Mouse (Mus musculus) heart, embryonic 10.5 days (tissue): Measurements from ENCODE around the gene Rab31. TPM values are rescaled to one million over a fixed set of nuclear protein-coding genes. Genes with fewer than 3 reads are reported as not detected.

Experiments
- DNase-seq: peaks from one replicate; pipeline ENCODE4 v3.0.0-alpha.2; 2017; ENCODE audit warnings: low spot score
- H3K27ac ChIP-seq: fragments of 300-500 bp; sonication (generic); 2 replicates; pipeline ENCODE4 v1.5.1; 2016; ENCODE audit warnings: mild to moderate bottlenecking
- H3K27me3 ChIP-seq: fragments of 300-500 bp; sonication (generic); 2 replicates; pipeline ENCODE4 v1.6.1; 2016; ENCODE audit warnings: mild to moderate bottlenecking; ENCODE audit not compliant: poor library complexity, insufficient read depth, severe bottlenecking
- H3K36me3 ChIP-seq: fragments of 300-500 bp; sonication (generic); 2 replicates; pipeline ENCODE4 v1.6.1; 2016; ENCODE audit warnings: mild to moderate bottlenecking, moderate library complexity
- H3K4me1 ChIP-seq: fragments of 300-500 bp; sonication (generic); 2 replicates; pipeline ENCODE4 v1.6.1; 2016; ENCODE audit warnings: mild to moderate bottlenecking
- H3K4me3 ChIP-seq: fragments of 300-500 bp; sonication (generic); 2 replicates; pipeline ENCODE4 v1.5.1; 2016; ENCODE audit warnings: mild to moderate bottlenecking, moderate library complexity
- H3K9me3 ChIP-seq: fragments of 300-500 bp; sonication (generic); 2 replicates; pipeline ENCODE4 v1.6.1; 2016; ENCODE audit warnings: mild to moderate bottlenecking, moderate library complexity
- WGBS: fragments of 180-500 bp; shearing (Covaris S2); methylation state at CpG from one replicate; pipeline ENCODE4 v1.1.7; 2016; 5-methylcytosine and 5-hydroxymethylcytosine counted together
- polyA plus RNA-seq: library from polyadenylated mRNA; unstranded; fragments of >200 nt; fragmentation: Nextera tagmentation; extraction: Ambion mirVana; gene quantifications from 2 replicates; pipeline ENCODE4 v1.2.1, GENCODE M21; 2016

The Rab31 gene
- polyA plus RNA-seq, 1 experiment from 2014 or later = 35.7 TPM

DNA sequence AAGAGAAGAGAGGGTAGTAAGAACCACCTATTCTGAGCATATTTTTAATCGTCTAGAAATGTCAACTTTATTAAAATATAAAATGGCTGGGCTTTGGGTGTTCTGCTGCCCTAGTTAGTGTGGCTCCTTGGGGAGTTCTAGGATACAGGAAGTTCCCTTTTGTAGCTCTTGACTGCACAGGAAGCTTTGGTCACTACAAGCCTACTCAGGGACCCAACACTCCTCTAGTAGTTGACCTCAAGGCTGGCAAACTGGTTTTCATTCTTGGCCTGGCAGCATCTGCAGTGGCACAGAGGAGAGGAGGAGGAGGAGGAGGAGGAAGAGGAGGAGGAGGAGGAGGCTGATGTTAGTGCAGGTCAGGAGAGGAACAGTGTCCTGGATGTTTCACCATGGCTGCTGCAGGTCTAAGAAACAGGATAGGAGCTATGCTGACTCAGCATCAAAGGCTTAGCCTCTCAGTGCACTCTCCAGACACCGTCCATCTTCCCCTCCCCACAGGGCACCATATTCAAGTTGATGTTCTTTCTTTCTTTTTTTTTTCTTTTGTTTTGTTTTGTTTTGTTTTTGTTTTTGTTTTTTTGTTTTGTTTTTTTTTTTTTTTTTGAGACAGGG, 91.6 kb downstream of the Rab31 start:
- DNase-seq = peak; percentile 25
- WGBS = 83% methylated on average over 2 of the region's 2 CpGs
- Histone ChIP-seq H3K36me3 (no peaks in the 10 kb centered on the region), H3K27me3 (no peaks in the 10 kb centered on the region), H3K27ac (no peak overlapping the region), H3K4me3 (no peak overlapping the region), H3K9me3 (no peaks in the 10 kb centered on the region), H3K4me1 (peaks cover 15% of the 10 kb centered on the region)

DNA sequence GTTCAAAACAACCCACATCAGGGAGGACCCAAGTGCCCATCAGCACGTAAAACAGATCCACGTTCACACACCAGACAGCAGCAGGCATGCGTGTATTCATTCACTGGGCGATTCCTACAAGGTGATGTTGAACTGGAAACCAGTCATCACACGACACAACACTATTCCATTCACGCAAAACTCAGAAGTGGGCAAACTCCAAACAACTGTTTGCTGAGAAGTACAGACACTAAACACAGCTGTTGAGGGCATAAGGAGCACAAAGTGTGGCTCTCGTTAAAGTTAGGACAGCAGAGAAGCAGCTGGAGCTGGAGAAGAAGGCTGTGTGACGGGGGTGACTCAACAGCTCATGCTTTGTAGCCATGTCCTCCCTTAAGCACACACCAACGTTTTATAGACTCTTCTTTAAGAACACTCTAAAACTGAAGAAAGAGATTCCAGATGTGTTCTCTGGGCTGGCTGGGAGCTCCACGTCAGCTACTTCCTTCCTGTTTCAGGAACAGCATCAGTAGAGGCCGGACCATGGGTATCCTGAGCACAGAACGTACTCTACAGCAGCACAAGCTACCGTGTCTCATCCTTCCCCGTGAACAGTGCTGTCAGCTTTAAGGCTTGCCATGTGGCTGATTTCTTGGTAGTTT, 92.6 kb downstream of the Rab31 start:
- no peaks in the 10 kb centered on the region for H3K36me3 ChIP-seq
- peak; percentile 67 for DNase-seq
- no peak overlapping the region for H3K27ac ChIP-seq
- H3K4me3 ChIP-seq = no peak overlapping the region
- H3K4me1 ChIP-seq = peaks cover 21% of the 10 kb centered on the region
- no peaks in the 10 kb centered on the region for H3K9me3 ChIP-seq
- H3K27me3 ChIP-seq = no peaks in the 10 kb centered on the region
- whole genome bisulfite sequencing = 70% methylated on average over 14 of the region's 14 CpGs

- H3K9me3 ChIP-seq = no peaks in the 10 kb centered on the region
- H3K4me1 ChIP-seq = peaks cover 20% of the 10 kb centered on the region
- peaks cover 2% of the 10 kb centered on the region for H3K36me3 ChIP-seq
- no peak for DNase-seq
- no peaks in the 10 kb centered on the region for H3K27me3 ChIP-seq
- no peak overlapping the region for H3K27ac ChIP-seq
- no peak overlapping the region for H3K4me3 ChIP-seq
- whole genome bisulfite sequencing = 84% methylated on average over 1 of the region's 1 CpGs
Observed at GRCm38 (mm10) chr17:65677742-65678141, 94.8 kb downstream of the Rab31 start.

- Histone ChIP-seq H3K4me3 (no peak overlapping the region), H3K27ac (no peak overlapping the region), H3K9me3 (no peaks in the 10 kb centered on the region), H3K36me3 (peaks cover 4% of the 10 kb centered on the region), H3K27me3 (no peaks in the 10 kb centered on the region), H3K4me1 (peaks cover 11% of the 10 kb centered on the region; the same call in 1 of the 2 replicates)
- 91% methylated on average over 8 of the region's 8 CpGs for WGBS
- peak; percentile 68 for DNase-seq
Observed at GRCm38 (mm10) chr17:65676536-65676935, 96.0 kb downstream of the Rab31 start.

GRCm38 (mm10) chr17:65675985-65676384, 96.6 kb downstream of the Rab31 start:
- H3K9me3 ChIP-seq = no peaks in the 10 kb centered on the region
- peak; percentile 5 for DNase-seq
- no peaks in the 10 kb centered on the region for H3K27me3 ChIP-seq
- H3K4me3 ChIP-seq = no peak overlapping the region
- no peak overlapping the region for H3K27ac ChIP-seq
- H3K4me1 ChIP-seq = peaks cover 11% of the 10 kb centered on the region; the same call in 1 of the 2 replicates
- peaks cover 4% of the 10 kb centered on the region for H3K36me3 ChIP-seq
- 89% methylated on average over 3 of the region's 3 CpGs for WGBS

GRCm38 (mm10) chr17:65674710-65675171, 97.8 kb downstream of the Rab31 start:
- no peaks in the 10 kb centered on the region for H3K27me3 ChIP-seq
- H3K9me3 ChIP-seq = no peaks in the 10 kb centered on the region
- H3K4me1 ChIP-seq = peaks cover 11% of the 10 kb centered on the region; the same call in 1 of the 2 replicates
- no peak overlapping the region for H3K27ac ChIP-seq
- no peak overlapping the region for H3K4me3 ChIP-seq
- peak; percentile 64 for DNase-seq
- H3K36me3 ChIP-seq = peaks cover 4% of the 10 kb centered on the region
- WGBS = 14% methylated on average over 1 of the region's 1 CpGs

- Histone ChIP-seq H3K9me3 (no peaks in the 10 kb centered on the region), H3K4me1 (peaks cover 11% of the 10 kb centered on the region; the same call in 1 of the 2 replicates), H3K4me3 (no peak overlapping the region), H3K36me3 (peaks cover 4% of the 10 kb centered on the region), H3K27ac (no peak overlapping the region), H3K27me3 (no peaks in the 10 kb centered on the region)
- peak; percentile 65 for DNase-seq
- WGBS = 87% methylated on average over 7 of the region's 7 CpGs
Observed at GRCm38 (mm10) chr17:65672926-65673325, 99.6 kb downstream of the Rab31 start.

DNA sequence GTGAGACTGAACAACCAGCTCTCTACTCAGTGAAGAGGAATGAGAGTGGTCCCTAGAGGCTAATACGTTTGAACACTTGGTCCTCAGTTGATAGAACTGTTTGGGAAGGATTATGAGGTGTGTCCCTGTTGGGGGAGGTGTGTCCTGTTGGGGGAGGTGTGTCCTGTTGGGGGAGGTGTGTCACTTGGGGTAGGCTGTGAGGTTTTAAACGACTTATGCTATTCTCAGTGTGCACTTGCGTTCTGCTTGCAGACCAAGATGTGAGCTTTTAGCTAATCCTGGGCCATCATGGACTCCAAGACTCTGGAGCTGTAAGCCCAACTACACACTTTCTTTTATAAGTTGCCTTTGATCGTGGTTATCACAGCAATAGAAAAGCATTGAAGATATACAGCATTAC, 103.5 kb downstream of the Rab31 start:
- peaks cover 4% of the 10 kb centered on the region; the same call in 1 of the 2 replicates for H3K4me1 ChIP-seq
- no peak overlapping the region for H3K4me3 ChIP-seq
- WGBS = 77% methylated on average over 4 of the region's 4 CpGs
- no peak overlapping the region for H3K27ac ChIP-seq
- peaks cover 8% of the 10 kb centered on the region for H3K36me3 ChIP-seq
- H3K9me3 ChIP-seq = no peaks in the 10 kb centered on the region
- no peaks in the 10 kb centered on the region for H3K27me3 ChIP-seq
- no peak for DNase-seq

DNA sequence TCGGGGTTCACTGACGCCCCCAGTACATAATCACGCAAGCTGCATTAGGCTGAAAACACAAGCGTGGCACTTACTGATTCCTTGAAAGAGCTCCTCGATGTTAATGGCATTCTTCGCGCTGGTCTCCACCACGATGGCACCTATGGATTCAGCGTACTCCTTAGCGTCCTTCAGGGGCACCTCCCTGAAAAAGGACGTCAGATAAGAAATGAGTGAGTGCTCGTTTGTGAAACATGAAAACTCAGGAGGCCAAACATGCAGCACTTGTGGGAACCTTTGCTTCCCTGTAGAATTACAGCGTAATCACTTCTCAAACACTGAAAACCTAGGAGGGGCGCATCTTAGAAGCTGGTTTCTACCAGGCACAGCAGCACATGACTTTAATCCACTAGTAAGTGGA, 104.8 kb downstream of the Rab31 start:
- Histone ChIP-seq H3K9me3 (no peaks in the 10 kb centered on the region), H3K4me3 (no peak overlapping the region), H3K4me1 (peaks cover 4% of the 10 kb centered on the region; the same call in 1 of the 2 replicates), H3K27me3 (no peaks in the 10 kb centered on the region), H3K36me3 (peaks cover 6% of the 10 kb centered on the region), H3K27ac (no peak overlapping the region)
- no peak for DNase-seq
- 81% methylated on average over 14 of the region's 14 CpGs for WGBS

DNA sequence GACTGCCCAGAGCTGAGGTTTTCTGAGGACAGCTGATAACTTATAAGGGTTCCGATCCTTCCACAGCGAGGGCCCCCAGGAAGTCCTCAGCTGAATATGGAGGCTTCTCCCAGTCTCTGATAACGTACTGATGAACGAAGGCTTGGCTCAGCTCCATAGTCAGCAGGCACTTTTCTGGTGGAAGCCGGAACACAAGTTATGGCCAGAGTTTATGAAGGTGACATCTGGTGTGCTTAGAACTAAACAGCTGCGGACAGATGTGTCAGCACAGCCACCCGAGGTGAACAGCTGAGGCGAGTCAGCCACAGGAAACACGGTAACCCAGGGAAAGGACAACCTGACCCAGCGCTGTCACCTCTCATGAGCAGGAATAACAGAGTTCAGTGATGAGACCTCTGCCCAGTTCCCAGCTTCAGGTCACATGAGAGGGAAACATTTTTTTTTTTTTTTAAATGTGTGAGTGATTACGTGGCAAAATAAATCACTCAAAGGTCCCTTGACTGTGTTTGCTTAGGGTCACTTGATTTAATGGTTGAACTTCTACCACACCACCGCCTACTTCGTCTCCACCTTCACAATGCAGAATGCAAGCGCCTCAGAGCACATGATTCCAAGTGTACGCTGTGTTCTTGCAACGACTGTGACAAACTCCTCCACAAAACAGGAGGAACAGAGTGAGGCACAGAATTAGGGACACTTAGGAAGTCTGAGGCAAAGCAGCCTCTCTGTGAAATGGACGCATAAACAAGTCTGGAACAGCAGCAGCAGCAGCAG, 106.0 kb downstream of the Rab31 start:
- Histone ChIP-seq H3K9me3 (no peaks in the 10 kb centered on the region), H3K27ac (no peak overlapping the region), H3K36me3 (peaks cover 4% of the 10 kb centered on the region; the same call in 1 of the 2 replicates), H3K27me3 (no peaks in the 10 kb centered on the region), H3K4me3 (no peak overlapping the region), H3K4me1 (peaks cover 4% of the 10 kb centered on the region; the same call in 1 of the 2 replicates)
- DNase-seq = no peak
- 77% methylated on average over 17 of the region's 17 CpGs for WGBS

GRCm38 (mm10) chr17:65665786-65666387, 106.7 kb downstream of the Rab31 start:
- 85% methylated on average over 12 of the region's 12 CpGs for WGBS
- H3K4me3 ChIP-seq = no peak overlapping the region
- no peak for DNase-seq
- H3K27ac ChIP-seq = no peak overlapping the region
- H3K36me3 ChIP-seq = peaks cover 4% of the 10 kb centered on the region; the same call in 1 of the 2 replicates
- H3K9me3 ChIP-seq = no peaks in the 10 kb centered on the region
- no peaks in the 10 kb centered on the region for H3K27me3 ChIP-seq
- H3K4me1 ChIP-seq = peaks cover 4% of the 10 kb centered on the region; the same call in 1 of the 2 replicates

- Histone ChIP-seq H3K4me1 (peaks cover 4% of the 10 kb centered on the region; the same call in 1 of the 2 replicates), H3K27me3 (no peaks in the 10 kb centered on the region), H3K27ac (no peak overlapping the region), H3K9me3 (no peaks in the 10 kb centered on the region), H3K36me3 (peaks cover 4% of the 10 kb centered on the region; the same call in 1 of the 2 replicates), H3K4me3 (no peak overlapping the region)
- DNase-seq = no peak
- 79% methylated on average over 14 of the region's 14 CpGs for WGBS
Observed at GRCm38 (mm10) chr17:65663329-65664078, 109.0 kb downstream of the Rab31 start.
